Mouse (Mus musculus): ENCODE results near the gene Lix1l. TPM values are rescaled to one million over a fixed set of nuclear protein-coding genes. Genes with fewer than 3 reads are reported as not detected.

Lix1l gene
- 6.1 TPM for polyA plus RNA-seq (2014; fragmentation: Illumina TruSeq; extraction: RNeasy Lipid Tissue Mini Kit (QIAGEN cat#74804); ENCODE audit: low replicate concordance)

DNA sequence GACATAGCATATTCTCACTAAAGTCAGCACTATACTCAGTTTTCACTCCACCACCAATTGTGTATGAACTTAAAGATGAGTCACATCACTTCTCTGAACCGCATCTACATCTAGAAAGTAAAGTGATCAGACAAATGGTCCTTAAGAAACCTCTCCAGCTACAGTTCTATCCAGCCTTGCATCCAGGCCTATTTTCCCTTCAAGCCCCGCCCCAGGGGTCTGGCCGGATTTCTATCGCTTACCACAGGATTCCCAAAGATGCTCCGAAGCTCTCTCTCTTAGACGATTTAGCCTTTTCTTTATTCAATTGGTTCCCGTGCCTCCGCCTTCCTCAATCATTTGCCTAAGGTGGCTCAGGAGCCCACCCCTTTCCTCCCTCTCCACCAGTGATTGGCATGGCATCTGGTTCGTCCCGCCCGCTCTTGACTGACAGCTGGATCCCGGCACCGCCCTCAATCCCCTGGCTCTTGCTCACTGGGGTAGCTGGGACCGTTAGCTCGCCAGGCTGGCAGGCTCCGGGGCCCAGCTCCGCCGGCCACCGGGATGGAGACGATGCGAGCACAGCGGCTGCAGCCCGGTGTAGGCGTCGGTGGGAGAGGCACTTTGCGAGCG is at the start of gene Lix1l:
TSS of gene Lix1l (plus strand) at position 511 of the 612 bp plus-strand sequence.

DNA sequence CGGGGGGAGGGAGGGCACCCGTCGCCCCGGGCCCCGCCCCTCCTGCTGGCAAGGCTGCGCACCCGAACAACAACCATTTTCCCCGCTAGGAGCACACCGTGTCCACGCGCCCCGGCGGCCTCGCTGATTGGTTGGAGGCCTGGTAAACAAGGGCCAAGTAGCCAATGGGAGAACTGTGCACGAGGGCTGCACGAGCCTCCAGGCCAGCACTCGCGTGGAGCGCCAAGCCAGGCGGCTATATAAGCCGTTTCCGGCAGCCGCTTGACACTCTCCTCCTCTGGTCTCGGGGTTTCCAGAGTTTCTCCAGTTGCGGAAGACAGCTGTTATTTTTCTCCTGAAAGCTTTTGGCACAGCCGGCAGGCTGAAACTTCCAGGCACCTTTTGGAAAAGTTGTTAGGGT is 43.3 kb upstream of the Lix1l start, which contains the start of gene Txnip:
TSS of gene Txnip (plus strand) at position 264 of the 400 bp plus-strand sequence.

GRCm38 (mm10) chr3:96576690-96577541 is 24.0 kb upstream of the Lix1l start, which contains the start of gene Gm16253:
Gene Gm16253 (plus strand): TSS chr3:96576984.

GRCm38 (mm10) chr3:96593790-96594560 is 7.0 kb upstream of the Lix1l start, which contains the start of gene Polr3gl:
Gene Polr3gl (minus strand): TSS chr3:96594181.

DNA sequence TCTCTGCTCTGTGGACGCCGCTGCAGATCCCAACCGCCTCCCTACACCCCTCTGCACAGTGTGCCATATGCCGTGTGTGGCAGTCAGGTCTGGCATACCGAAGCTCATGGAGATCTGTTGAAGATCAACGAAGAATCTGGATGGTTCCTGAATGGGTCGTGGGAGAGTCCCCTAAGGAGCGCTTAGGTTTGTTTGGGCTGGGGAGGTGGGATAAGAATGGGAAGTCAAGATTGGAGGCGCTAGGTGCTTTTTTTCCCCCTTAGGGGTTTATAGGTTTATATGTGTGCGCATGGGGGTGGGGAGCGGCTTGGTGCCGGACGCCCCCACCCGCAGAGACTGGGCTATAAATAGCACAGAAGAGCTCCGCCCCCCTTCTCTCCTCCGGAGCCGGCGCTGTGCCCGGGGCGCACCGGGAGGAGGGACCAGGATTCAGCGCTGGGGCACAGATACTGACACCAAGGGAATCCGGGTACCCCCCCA is 4.7 kb upstream of the Lix1l start, which contains the start of gene Ankrd34a:
TSS of gene Ankrd34a (plus strand) at position 409 of the 480 bp plus-strand sequence.

GRCm38 (mm10) chr3:96629729-96630600 is 29.0 kb downstream of the Lix1l start, which contains the start of gene Rbm8a:
Gene Rbm8a (plus strand): TSS chr3:96629933.

GRCm38 (mm10) chr3:96634928-96635879 is 34.3 kb downstream of the Lix1l start, which contains the start of the genes Pex11b and Gm42957:
Gene Pex11b (plus strand): TSS chr3:96635376.
Gene Gm42957 (plus strand): TSS chr3:96635474.

DNA sequence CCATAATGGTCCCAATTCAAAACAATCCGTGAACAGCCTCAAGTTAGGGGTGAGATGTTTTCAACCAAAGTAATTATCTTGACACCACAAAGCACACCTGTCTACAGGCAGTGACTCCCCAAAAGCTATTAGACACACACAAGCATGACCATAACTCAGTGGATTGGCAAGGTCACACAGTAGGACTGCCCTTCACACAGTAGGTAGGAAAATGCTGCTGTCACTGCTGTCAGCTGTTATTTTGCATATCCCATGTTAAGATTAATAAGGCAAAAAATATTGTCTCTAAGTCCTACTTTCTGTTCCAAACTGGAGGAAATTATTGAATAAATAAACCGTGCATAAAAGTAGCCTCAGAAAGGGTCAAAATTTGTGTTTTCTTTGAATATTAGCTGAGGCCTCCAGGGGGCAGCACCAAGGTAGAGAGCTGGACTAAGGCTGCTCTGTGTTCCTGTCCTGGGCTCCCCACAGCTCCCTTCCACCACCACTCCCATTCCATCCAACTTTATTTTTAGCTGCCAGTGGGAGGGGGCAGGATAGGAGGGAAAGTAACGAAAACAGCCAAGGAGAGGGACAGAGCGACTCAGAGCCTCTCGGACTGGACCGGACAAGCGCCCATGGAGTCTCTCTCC is 44.2 kb downstream of the Lix1l start, which contains the start of gene Itga10:
TSS of gene Itga10 (plus strand) at position 567 of the 632 bp plus-strand sequence.

DNA sequence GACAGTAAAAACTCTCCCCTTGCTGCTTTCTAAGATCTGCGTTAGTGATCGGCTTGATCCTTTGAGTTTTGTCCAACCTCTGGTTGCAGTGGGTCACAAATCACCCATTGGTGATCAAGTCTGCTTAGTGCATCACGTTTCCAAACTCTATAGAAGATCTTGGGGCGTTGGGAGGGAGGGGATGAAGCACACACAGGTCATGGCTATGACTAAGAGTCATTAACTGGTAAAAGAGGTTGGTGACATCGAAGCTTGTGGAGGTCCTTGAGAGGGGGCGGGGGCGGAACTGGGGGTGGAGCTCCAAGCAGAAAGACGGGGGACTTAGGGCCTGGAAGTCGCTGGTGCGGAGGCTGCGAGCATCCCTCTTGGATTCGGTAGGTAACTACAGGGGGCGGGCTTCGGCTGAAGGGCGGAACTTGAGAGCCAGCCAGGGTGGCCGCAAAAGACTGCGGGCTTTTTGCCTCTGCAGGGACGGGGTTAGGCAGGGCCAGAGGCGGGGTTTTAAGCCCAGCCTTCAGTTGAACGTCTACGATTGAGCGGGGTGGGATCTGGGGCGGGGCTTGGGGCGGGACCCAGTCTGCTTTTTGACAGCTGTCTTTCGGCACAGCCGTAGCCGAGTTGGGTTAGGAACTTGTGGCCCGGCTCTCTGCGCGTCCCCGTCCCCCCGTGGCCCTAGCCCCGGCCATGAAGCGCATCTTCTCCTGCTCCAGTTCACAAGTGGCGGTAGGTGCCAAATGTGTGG is 68.9 kb downstream of the Lix1l start, which contains the start of gene Ankrd35:
TSS of gene Ankrd35 (plus strand) at position 405 of the 742 bp plus-strand sequence.

Other genes starting within 250 kb of the Lix1l start
- gene BC107364, start 148.8 kb upstream of the Lix1l start, polyA plus RNA-seq (2014; fragmentation: Illumina TruSeq; extraction: RNeasy Lipid Tissue Mini Kit (QIAGEN cat#74804); ENCODE audit: low replicate concordance) = not detected
- not detected for gene Hfe2, start 76.0 kb upstream of the Lix1l start, polyA plus RNA-seq (2014; fragmentation: Illumina TruSeq; extraction: RNeasy Lipid Tissue Mini Kit (QIAGEN cat#74804); ENCODE audit: low replicate concordance)
- 165 TPM for gene Txnip, start 43.2 kb upstream of the Lix1l start, polyA plus RNA-seq (2014; fragmentation: Illumina TruSeq; extraction: RNeasy Lipid Tissue Mini Kit (QIAGEN cat#74804); ENCODE audit: low replicate concordance)
- gene Gm16253, start 24.2 kb upstream of the Lix1l start, polyA plus RNA-seq (2014; fragmentation: Illumina TruSeq; extraction: RNeasy Lipid Tissue Mini Kit (QIAGEN cat#74804); ENCODE audit: low replicate concordance) = not detected
- 36.4 TPM for gene Polr3gl, start 7.0 kb upstream of the Lix1l start, polyA plus RNA-seq (2014; fragmentation: Illumina TruSeq; extraction: RNeasy Lipid Tissue Mini Kit (QIAGEN cat#74804); ENCODE audit: low replicate concordance)
- gene Ankrd34a, start 4.5 kb upstream of the Lix1l start, polyA plus RNA-seq (2014; fragmentation: Illumina TruSeq; extraction: RNeasy Lipid Tissue Mini Kit (QIAGEN cat#74804); ENCODE audit: low replicate concordance) = not detected
- 26.9 TPM for gene Rbm8a, start 28.8 kb downstream of the Lix1l start, polyA plus RNA-seq (2014; fragmentation: Illumina TruSeq; extraction: RNeasy Lipid Tissue Mini Kit (QIAGEN cat#74804); ENCODE audit: low replicate concordance)
- 12.0 TPM for gene Pex11b, start 34.2 kb downstream of the Lix1l start, polyA plus RNA-seq (2014; fragmentation: Illumina TruSeq; extraction: RNeasy Lipid Tissue Mini Kit (QIAGEN cat#74804); ENCODE audit: low replicate concordance)
- gene Gm42957, start 34.3 kb downstream of the Lix1l start, polyA plus RNA-seq (2014; fragmentation: Illumina TruSeq; extraction: RNeasy Lipid Tissue Mini Kit (QIAGEN cat#74804); ENCODE audit: low replicate concordance) = not detected
- 0.15 TPM for gene Itga10, start 44.4 kb downstream of the Lix1l start, polyA plus RNA-seq (2014; fragmentation: Illumina TruSeq; extraction: RNeasy Lipid Tissue Mini Kit (QIAGEN cat#74804); ENCODE audit: low replicate concordance)
- 0.15 TPM for gene Ankrd35, start 69.0 kb downstream of the Lix1l start, polyA plus RNA-seq (2014; fragmentation: Illumina TruSeq; extraction: RNeasy Lipid Tissue Mini Kit (QIAGEN cat#74804); ENCODE audit: low replicate concordance)
- 1.9 TPM for gene Pias3, start 95.2 kb downstream of the Lix1l start, polyA plus RNA-seq (2014; fragmentation: Illumina TruSeq; extraction: RNeasy Lipid Tissue Mini Kit (QIAGEN cat#74804); ENCODE audit: low replicate concordance)
- gene Nudt17, start 107.4 kb downstream of the Lix1l start, polyA plus RNA-seq (2014; fragmentation: Illumina TruSeq; extraction: RNeasy Lipid Tissue Mini Kit (QIAGEN cat#74804); ENCODE audit: low replicate concordance) = not detected
- 28.3 TPM for gene Polr3c, start 126.5 kb downstream of the Lix1l start, polyA plus RNA-seq (2014; fragmentation: Illumina TruSeq; extraction: RNeasy Lipid Tissue Mini Kit (QIAGEN cat#74804); ENCODE audit: low replicate concordance)
- 191 TPM for gene Rnf115, start 126.5 kb downstream of the Lix1l start, polyA plus RNA-seq (2014; fragmentation: Illumina TruSeq; extraction: RNeasy Lipid Tissue Mini Kit (QIAGEN cat#74804); ENCODE audit: low replicate concordance)
- 116 TPM for gene Pdzk1, start 228.1 kb downstream of the Lix1l start, polyA plus RNA-seq (2014; fragmentation: Illumina TruSeq; extraction: RNeasy Lipid Tissue Mini Kit (QIAGEN cat#74804); ENCODE audit: low replicate concordance)
- 3.3 TPM for gene Cd160, start 228.2 kb downstream of the Lix1l start, polyA plus RNA-seq (2014; fragmentation: Illumina TruSeq; extraction: RNeasy Lipid Tissue Mini Kit (QIAGEN cat#74804); ENCODE audit: low replicate concordance)